Mouse (Mus musculus) hindbrain, embryonic 16.5 days (tissue): ENCODE results near the gene Tyw1. TPM values are rescaled to one million over a fixed set of nuclear protein-coding genes. Genes with fewer than 3 reads are reported as not detected.
"Not testable (repeated sequence)": the region's sequence is repeated elsewhere in the genome, so short reads cannot be mapped to it uniquely, and the experiment has no call there.

Experiments
- ATAC-seq: fragments of 200-750 bp; cut with Nextera tagmentation; 2 replicates; pipeline ENCODE4 v1.8.0; 2017; ENCODE audit warnings: moderate TSS enrichment, moderate library complexity
- H3K27ac ChIP-seq: fragments of 300-500 bp; sonication (generic); 2 replicates; pipeline ENCODE4 v1.5.1; 2014; ENCODE audit warnings: low read depth, mild to moderate bottlenecking, control low read depth, low read length, moderate library complexity
- H3K27me3 ChIP-seq: fragments of 300-500 bp; sonication (generic); replicated peaks from 2 replicates; pipeline ENCODE4 v1.6.1; 2014; ENCODE audit warnings: low read length; ENCODE audit not compliant: control insufficient read depth, insufficient read depth
- H3K36me3 ChIP-seq: fragments of 300-500 bp; sonication (generic); 2 replicates; pipeline ENCODE4 v1.6.1; 2014; ENCODE audit warnings: mild to moderate bottlenecking, low read length, moderate library complexity, mixed read lengths; ENCODE audit not compliant: control insufficient read depth, insufficient read depth
- H3K4me1 ChIP-seq: fragments of 300-500 bp; sonication (generic); 2 replicates; pipeline ENCODE4 v1.6.1; 2014; ENCODE audit warnings: low read depth, low read length; ENCODE audit not compliant: control insufficient read depth, insufficient read depth
- H3K4me2 ChIP-seq: fragments of 300-500 bp; sonication (generic); 2 replicates; pipeline ENCODE4 v1.6.1; 2014; ENCODE audit warnings: mild to moderate bottlenecking, low read length, control low read depth, moderate library complexity
- H3K4me3 ChIP-seq: fragments of 300-500 bp; sonication (generic); 2 replicates; pipeline ENCODE4 v1.5.1; 2014; ENCODE audit warnings: mild to moderate bottlenecking, low read length, control low read depth, moderate library complexity
- H3K9ac ChIP-seq: fragments of 300-500 bp; sonication (generic); 2 replicates; pipeline ENCODE4 v1.6.1; 2014; ENCODE audit warnings: low read depth, mild to moderate bottlenecking, control low read depth, low read length, moderate library complexity
- H3K9me3 ChIP-seq: fragments of 300-500 bp; sonication (generic); 2 replicates; pipeline ENCODE4 v1.6.1; 2014; ENCODE audit warnings: mild to moderate bottlenecking, low read length, moderate library complexity; ENCODE audit not compliant: control insufficient read depth
- WGBS: fragments of 180-500 bp; shearing (Covaris S2); extraction: QIAGEN DNeasy Blood & Tissue Kit; methylation state at CpG from one replicate; pipeline ENCODE4 v1.1.7; 2014; 5-methylcytosine and 5-hydroxymethylcytosine counted together
- polyA plus RNA-seq: library from polyadenylated mRNA; unstranded; fragments of >200 nt; fragmentation: Nextera tagmentation; extraction: Ambion mirVana; gene quantifications from 2 replicates; pipeline ENCODE4 v1.2.1, GENCODE M21; 2015

Tyw1 gene
- polyA plus RNA-seq, 1 experiment from 2014 or later, result 22.0 TPM

GRCm38 (mm10) chr5:130226790-130227189 lies 28.6 kb upstream of the Tyw1 start:
- ATAC-seq, result no peak
- Histone ChIP-seq H3K4me2 (no peak overlapping the region), H3K4me3 (no peak overlapping the region), H3K9ac (no peak overlapping the region), H3K4me1 (peaks cover 11% of the 10 kb centered on the region), H3K9me3 (no peaks in the 10 kb centered on the region), H3K36me3 (peaks cover 4% of the 10 kb centered on the region), H3K27me3 (no peaks in the 10 kb centered on the region), H3K27ac (no peak overlapping the region)
- WGBS, result 100% methylated on average over 3 of the region's 3 CpGs

- Histone ChIP-seq H3K4me1 (peaks cover 9% of the 10 kb centered on the region), H3K9ac (no peak overlapping the region), H3K4me2 (no peak overlapping the region), H3K36me3 (peaks cover 15% of the 10 kb centered on the region), H3K9me3 (no peaks in the 10 kb centered on the region), H3K27me3 (no peaks in the 10 kb centered on the region), H3K27ac (no peak overlapping the region), H3K4me3 (no peak overlapping the region)
- ATAC-seq, result no peak
- WGBS, result 85% methylated on average over 4 of the region's 4 CpGs
These were observed 27.3 kb upstream of the Tyw1 start for GRCm38 (mm10) chr5:130228120-130228519.

- Histone ChIP-seq H3K36me3 (peaks cover 73% of the 10 kb centered on the region), H3K9ac (no peak overlapping the region)
These were observed 19.1 kb upstream of the Tyw1 start for GRCm38 (mm10) chr5:130236302-130236701.

GRCm38 (mm10) chr5:130239236-130239635 lies 16.2 kb upstream of the Tyw1 start:
- no peaks in the 10 kb centered on the region for H3K4me1 ChIP-seq
- ATAC-seq, result no peak
- H3K9ac ChIP-seq, result no peak overlapping the region
- peaks cover 68% of the 10 kb centered on the region for H3K36me3 ChIP-seq
- no peak overlapping the region for H3K4me2 ChIP-seq
- H3K27me3 ChIP-seq, result no peaks in the 10 kb centered on the region
- WGBS, result 88% methylated on average over 7 of the region's 7 CpGs
- no peaks in the 10 kb centered on the region for H3K9me3 ChIP-seq
- H3K4me3 ChIP-seq, result no peak overlapping the region
- no peak overlapping the region for H3K27ac ChIP-seq

More at GRCm38 (mm10) chr5:130236302-130236701, 19.1 kb upstream of the Tyw1 start:
- H3K27me3 ChIP-seq, result no peaks in the 10 kb centered on the region
- ATAC-seq, result no peak
- H3K27ac ChIP-seq, result no peak overlapping the region
- no peak overlapping the region for H3K4me3 ChIP-seq
- no peaks in the 10 kb centered on the region for H3K9me3 ChIP-seq
- 93% methylated on average over 8 of the region's 8 CpGs for WGBS
- H3K4me2 ChIP-seq, result no peak overlapping the region
- H3K4me1 ChIP-seq, result no peaks in the 10 kb centered on the region

GRCm38 (mm10) chr5:130239856-130240255 lies 15.6 kb upstream of the Tyw1 start:
- Histone ChIP-seq H3K27ac (no peak overlapping the region), H3K27me3 (no peaks in the 10 kb centered on the region), H3K36me3 (peaks cover 66% of the 10 kb centered on the region), H3K4me1 (no peaks in the 10 kb centered on the region), H3K9me3 (no peaks in the 10 kb centered on the region), H3K9ac (no peak overlapping the region), H3K4me3 (no peak overlapping the region), H3K4me2 (no peak overlapping the region)
- WGBS, result 95% methylated on average over 2 of the region's 2 CpGs
- no peak for ATAC-seq

- Histone ChIP-seq H3K4me2 (no peak overlapping the region), H3K4me3 (no peak overlapping the region), H3K4me1 (no peaks in the 10 kb centered on the region), H3K27me3 (no peaks in the 10 kb centered on the region), H3K36me3 (peaks cover 60% of the 10 kb centered on the region), H3K9ac (no peak overlapping the region), H3K27ac (no peak overlapping the region), H3K9me3 (no peaks in the 10 kb centered on the region)
- 97% methylated on average over 12 of the region's 12 CpGs for WGBS
- ATAC-seq, result no peak
These were observed 14.0 kb upstream of the Tyw1 start for GRCm38 (mm10) chr5:130241426-130241825.

- Histone ChIP-seq H3K9me3 (no peaks in the 10 kb centered on the region), H3K9ac (no peak overlapping the region), H3K27me3 (no peaks in the 10 kb centered on the region), H3K4me1 (no peaks in the 10 kb centered on the region), H3K27ac (no peak overlapping the region), H3K36me3 (peaks cover 57% of the 10 kb centered on the region), H3K4me3 (no peak overlapping the region), H3K4me2 (no peak overlapping the region)
- WGBS, result 91% methylated on average over 5 of the region's 5 CpGs
- ATAC-seq, result no peak
These were observed 7.6 kb upstream of the Tyw1 start for GRCm38 (mm10) chr5:130247823-130248222.

GRCm38 (mm10) chr5:130254164-130255016 lies 1.0 kb upstream of the Tyw1 start:
- no peaks in the 10 kb centered on the region for H3K27me3 ChIP-seq
- peaks cover 18% of the 10 kb centered on the region for H3K4me1 ChIP-seq
- peak overlapping the region; percentile 77 for H3K4me2 ChIP-seq
- no peak for ATAC-seq
- H3K9me3 ChIP-seq, result no peaks in the 10 kb centered on the region
- H3K36me3 ChIP-seq, result peaks cover 17% of the 10 kb centered on the region
- H3K4me3 ChIP-seq, result peak overlapping the region; percentile 76
- peak overlapping the region; percentile 85 for H3K27ac ChIP-seq
- H3K9ac ChIP-seq, result peak overlapping the region; percentile 84
- 16% methylated on average over 19 of the region's 19 CpGs for WGBS

- peak overlapping the region; percentile 93 for H3K4me2 ChIP-seq
- peak; percentile 1; the same call in 1 of the 2 replicates for ATAC-seq
- not testable (repeated sequence) for H3K27ac ChIP-seq
These were observed 543 bp downstream of the Tyw1 start for GRCm38 (mm10) chr5:130255799-130256525.

More at GRCm38 (mm10) chr5:130255799-130256525, 543 bp downstream of the Tyw1 start:
- H3K9me3 ChIP-seq, H3K27me3 ChIP-seq, H3K9ac ChIP-seq, H3K36me3 ChIP-seq: not testable (repeated sequence)
- peak overlapping the region; percentile 76 for H3K4me3 ChIP-seq
- WGBS, result 31% methylated on average over 20 of the region's 20 CpGs
- H3K4me1 ChIP-seq, result peaks cover 18% of the 10 kb centered on the region
